Mouse (Mus musculus) erythroblast, embryonic 14.5 days (primary cell): ENCODE results near the gene Klf11.

Experiments used
- GATA1 ChIP-seq: IDR thresholded peaks from 2 replicates; pipeline ENCODE4 v1.6.1; 2012; ENCODE audit warnings: low read length, inconsistent platforms, mixed read lengths
- TAL1 ChIP-seq: IDR thresholded peaks from 3 replicates; pipeline ENCODE4 v1.6.1; 2012; ENCODE audit warnings: low read length, inconsistent platforms, mixed read lengths

DNA sequence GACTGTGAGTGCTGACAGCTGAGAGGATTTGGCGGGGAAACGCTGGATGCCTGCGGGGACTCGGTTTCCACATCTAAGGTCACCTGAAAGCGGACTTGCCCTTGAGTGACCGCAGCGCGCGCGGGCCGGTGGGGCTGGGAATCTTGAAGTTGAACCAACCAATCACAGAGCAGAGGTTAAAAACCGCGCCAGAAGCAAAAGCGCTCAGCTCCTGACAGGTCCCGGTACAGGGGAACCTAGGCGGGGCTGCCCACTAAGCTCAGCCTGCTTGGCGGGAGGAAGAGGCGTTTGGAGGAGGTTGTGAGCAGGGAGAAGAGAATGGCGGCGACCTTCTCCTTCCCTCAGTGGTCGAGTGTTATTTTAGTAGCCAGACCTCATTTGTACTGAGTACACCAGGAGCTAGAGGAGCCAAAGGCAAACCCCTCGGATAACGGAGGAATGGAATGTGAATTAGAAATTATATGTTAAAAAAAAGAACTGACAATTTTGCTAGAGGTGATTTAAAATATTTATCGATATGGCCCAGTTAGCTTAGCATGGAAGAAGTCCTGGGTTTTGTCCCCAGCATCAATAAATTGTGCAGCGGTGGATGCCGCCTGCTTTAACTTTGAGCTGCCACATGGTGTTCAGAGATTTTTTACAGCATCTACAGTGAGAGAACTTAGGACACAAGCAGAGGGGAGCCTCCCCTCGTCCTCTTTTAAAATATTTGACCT is 55.8 kb downstream of the Klf11 start:
- TF ChIP-seq GATA1 (no peak), TAL1 (no peak)
